Mouse (Mus musculus) cerebellum, adult 2 months (tissue): ENCODE measurements around the gene Srsf3.

ENCODE experiments used
- CTCF ChIP-seq: fragments of 200-500 bp; IDR thresholded peaks from 2 replicates; pipeline ENCODE4 v1.5.1; 2011; ENCODE audit warnings: low read depth, mild to moderate bottlenecking, control low read depth, low read length, moderate library complexity, borderline replicate concordance; ENCODE audit not compliant: insufficient read depth
- POLR2A ChIP-seq: fragments of 200-500 bp; IDR thresholded peaks from 2 replicates; pipeline ENCODE4 v1.6.1; 2011; ENCODE audit warnings: low read length, control low read depth, borderline replicate concordance; ENCODE audit not compliant: insufficient read depth

DNA sequence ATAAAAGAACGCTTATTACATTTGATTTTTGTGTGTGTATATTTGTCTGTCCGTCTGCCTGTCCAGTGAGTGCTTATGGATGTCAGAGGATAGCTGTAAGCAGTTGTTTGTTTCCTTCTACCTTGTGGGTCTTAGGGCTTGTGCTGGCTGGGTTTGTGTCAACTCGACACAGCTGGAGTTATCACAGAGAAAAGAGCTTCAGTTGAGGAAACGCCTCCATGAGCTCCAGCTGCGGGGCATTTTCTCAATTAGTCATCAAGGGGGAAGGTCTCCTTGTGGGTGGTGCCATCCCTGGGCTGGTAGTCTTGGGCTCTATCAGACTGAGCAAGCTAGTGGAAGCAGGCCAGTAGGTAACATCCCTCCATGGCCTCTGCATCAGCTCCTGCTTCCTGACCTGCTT lies 35.4 kb downstream of the Srsf3 start:
- no peak for TF ChIP-seq CTCF
- TF ChIP-seq POLR2A = no peak
